Mouse (Mus musculus) neural tube, embryonic 14.5 days (tissue): ENCODE data around the gene Olfr31. TPM values are rescaled to one million over a fixed set of nuclear protein-coding genes. Genes with fewer than 3 reads are reported as not detected.

Experiments
- ATAC-seq: fragments of 200-750 bp; cut with Nextera tagmentation; 2 replicates; pipeline ENCODE4 v1.8.0; 2017; ENCODE audit warnings: low read depth, mild to moderate bottlenecking, moderate TSS enrichment, moderate library complexity
- H3K27ac ChIP-seq: fragments of 300-500 bp; sonication (generic); 2 replicates; pipeline ENCODE4 v1.5.1; 2014; ENCODE audit warnings: low read depth, mild to moderate bottlenecking, control low read depth, low read length, moderate library complexity, mixed read lengths
- H3K27me3 ChIP-seq: fragments of 300-500 bp; sonication (generic); 2 replicates; pipeline ENCODE4 v1.6.1; 2014; ENCODE audit warnings: low read length; ENCODE audit not compliant: control insufficient read depth, insufficient read depth
- H3K36me3 ChIP-seq: fragments of 300-500 bp; sonication (generic); 2 replicates; pipeline ENCODE4 v1.6.1; 2014; ENCODE audit warnings: low read length, mixed read lengths; ENCODE audit not compliant: control insufficient read depth, insufficient read depth
- H3K4me1 ChIP-seq: fragments of 300-500 bp; sonication (generic); 2 replicates; pipeline ENCODE4 v1.6.1; 2014; ENCODE audit warnings: low read length; ENCODE audit not compliant: control insufficient read depth, insufficient read depth
- H3K4me2 ChIP-seq: fragments of 300-500 bp; sonication (generic); 2 replicates; pipeline ENCODE4 v1.6.1; 2014; ENCODE audit warnings: mild to moderate bottlenecking, low read depth, low read length, control low read depth
- H3K4me3 ChIP-seq: fragments of 300-500 bp; sonication (generic); 2 replicates; pipeline ENCODE4 v1.5.1; 2014; ENCODE audit warnings: low read depth, low read length, control low read depth, mixed read lengths
- H3K9ac ChIP-seq: fragments of 300-500 bp; sonication (generic); replicated peaks from 2 replicates; pipeline ENCODE4 v1.6.1; 2014; ENCODE audit warnings: low read depth, mild to moderate bottlenecking, control low read depth, low read length, mixed read lengths
- H3K9me3 ChIP-seq: fragments of 300-500 bp; sonication (generic); 2 replicates; pipeline ENCODE4 v1.6.1; 2016; ENCODE audit warnings: low read length; ENCODE audit not compliant: control insufficient read depth
- WGBS: fragments of 180-500 bp; shearing (Covaris S2); extraction: QIAGEN DNeasy Blood & Tissue Kit; methylation state at CpG from one replicate; pipeline ENCODE4 v1.1.7; 2014; 5-methylcytosine and 5-hydroxymethylcytosine counted together
- polyA plus RNA-seq: library from polyadenylated mRNA; unstranded; fragments of >200 nt; fragmentation: Nextera tagmentation; extraction: Ambion mirVana; gene quantifications from 2 replicates; pipeline ENCODE4 v1.2.1, GENCODE M21; 2014

Gene Olfr31
- polyA plus RNA-seq, 1 experiment from 2014 or later = not detected

- no peak overlapping the region for H3K4me3 ChIP-seq
- no peaks in the 10 kb centered on the region for H3K36me3 ChIP-seq
- no peak overlapping the region for H3K4me2 ChIP-seq
- H3K9ac ChIP-seq = no peak overlapping the region
- no peaks in the 10 kb centered on the region for H3K4me1 ChIP-seq
- H3K27ac ChIP-seq = no peak overlapping the region
- peaks cover 12% of the 10 kb centered on the region for H3K9me3 ChIP-seq
- no peak for ATAC-seq
- 96% methylated on average over 14 of the region's 14 CpGs for WGBS
- H3K27me3 ChIP-seq = no peaks in the 10 kb centered on the region
Observed at GRCm38 (mm10) chr14:14347836-14348621, 25.4 kb downstream of the Olfr31 start.

GRCm38 (mm10) chr14:14348674-14349401 is 26.2 kb downstream of the Olfr31 start:
- Histone ChIP-seq H3K4me3 (no peak overlapping the region), H3K9me3 (peaks cover 12% of the 10 kb centered on the region), H3K27me3 (no peaks in the 10 kb centered on the region), H3K4me2 (no peak overlapping the region), H3K9ac (no peak overlapping the region), H3K27ac (no peak overlapping the region), H3K36me3 (no peaks in the 10 kb centered on the region), H3K4me1 (no peaks in the 10 kb centered on the region)
- WGBS = 90% methylated on average over 26 of the region's 26 CpGs
- ATAC-seq = no peak

- H3K9me3 ChIP-seq = peaks cover 12% of the 10 kb centered on the region
- 98% methylated on average over 20 of the region's 20 CpGs for WGBS
- no peaks in the 10 kb centered on the region for H3K36me3 ChIP-seq
- no peaks in the 10 kb centered on the region for H3K4me1 ChIP-seq
- no peaks in the 10 kb centered on the region for H3K27me3 ChIP-seq
- no peak overlapping the region for H3K4me2 ChIP-seq
- H3K4me3 ChIP-seq = no peak overlapping the region
- no peak overlapping the region for H3K9ac ChIP-seq
- no peak for ATAC-seq
- no peak overlapping the region for H3K27ac ChIP-seq
Observed at GRCm38 (mm10) chr14:14349485-14350262, 27.0 kb downstream of the Olfr31 start.

GRCm38 (mm10) chr14:14350263-14351147 is 27.9 kb downstream of the Olfr31 start:
- H3K9me3 ChIP-seq = peaks cover 12% of the 10 kb centered on the region
- H3K27me3 ChIP-seq = no peaks in the 10 kb centered on the region
- no peak overlapping the region for H3K4me3 ChIP-seq
- H3K4me1 ChIP-seq = no peaks in the 10 kb centered on the region
- 96% methylated on average over 29 of the region's 29 CpGs for WGBS
- no peak overlapping the region for H3K4me2 ChIP-seq
- no peaks in the 10 kb centered on the region for H3K36me3 ChIP-seq
- H3K9ac ChIP-seq = no peak overlapping the region
- no peak for ATAC-seq
- H3K27ac ChIP-seq = no peak overlapping the region

GRCm38 (mm10) chr14:14351148-14351455 is 28.5 kb downstream of the Olfr31 start:
- ATAC-seq = no peak
- no peak overlapping the region for H3K4me2 ChIP-seq
- no peak overlapping the region for H3K4me3 ChIP-seq
- 97% methylated on average over 7 of the region's 7 CpGs for WGBS
- H3K36me3 ChIP-seq = no peaks in the 10 kb centered on the region
- no peaks in the 10 kb centered on the region for H3K4me1 ChIP-seq
- H3K27ac ChIP-seq = no peak overlapping the region
- H3K9ac ChIP-seq = no peak overlapping the region
- H3K9me3 ChIP-seq = peaks cover 12% of the 10 kb centered on the region
- no peaks in the 10 kb centered on the region for H3K27me3 ChIP-seq

- ATAC-seq = peak; percentile 19
- H3K9ac ChIP-seq = no peak overlapping the region
- H3K27ac ChIP-seq = no peak overlapping the region
- no peaks in the 10 kb centered on the region for H3K27me3 ChIP-seq
- H3K4me3 ChIP-seq = no peak overlapping the region
- H3K36me3 ChIP-seq = no peaks in the 10 kb centered on the region
- no peak overlapping the region for H3K4me2 ChIP-seq
- WGBS = 81% methylated on average over 9 of the region's 9 CpGs
- H3K9me3 ChIP-seq = peaks cover 12% of the 10 kb centered on the region
- no peaks in the 10 kb centered on the region for H3K4me1 ChIP-seq
Observed at GRCm38 (mm10) chr14:14351721-14352590, 29.3 kb downstream of the Olfr31 start.

GRCm38 (mm10) chr14:14352606-14353005 is 30.0 kb downstream of the Olfr31 start:
- H3K27me3 ChIP-seq = no peaks in the 10 kb centered on the region
- no peak overlapping the region for H3K9ac ChIP-seq
- no peak for ATAC-seq
- H3K4me2 ChIP-seq = no peak overlapping the region
- H3K4me3 ChIP-seq = no peak overlapping the region
- H3K36me3 ChIP-seq = no peaks in the 10 kb centered on the region
- WGBS = 68% methylated on average over 6 of the region's 6 CpGs
- H3K4me1 ChIP-seq = no peaks in the 10 kb centered on the region
- peaks cover 12% of the 10 kb centered on the region for H3K9me3 ChIP-seq
- H3K27ac ChIP-seq = no peak overlapping the region
